Mouse (Mus musculus) hematopoietic stem cell, adult 5-6 weeks (primary cell): ENCODE measurements around the gene Mpp2. TPM values are rescaled to one million over a fixed set of nuclear protein-coding genes. Genes with fewer than 3 reads are reported as not detected.

ENCODE experiments used
- total RNA-seq: library from RNA; stranded (forward); fragments of 172-1452, 232-1000 nt; gene quantifications from 2 replicates; pipeline ENCODE4 v1.2.3, GENCODE M21; 2017

Mpp2 gene
- total RNA-seq, 1 experiment from 2014 or later: 4.1 TPM

Other genes starting within 250 kb of the Mpp2 start
- gene Meox1, start 194.1 kb downstream of the Mpp2 start, total RNA-seq: not detected in 2 replicates
- gene Sost, start 121.5 kb downstream of the Mpp2 start, total RNA-seq: not detected in 2 replicates
- not detected in 2 replicates for gene Cfap97d1, start 104.2 kb downstream of the Mpp2 start, total RNA-seq
- gene Dusp3, start 101.5 kb downstream of the Mpp2 start, total RNA-seq: 3.1 and 3.3 TPM in 2 replicates
- 0.19 and 0.40 TPM in 2 replicates for gene Mpp3, start 60.1 kb downstream of the Mpp2 start, total RNA-seq
- gene Cd300lg, start 47.0 kb downstream of the Mpp2 start, total RNA-seq: not detected in 2 replicates
- gene Ppy, start 12.8 kb upstream of the Mpp2 start, total RNA-seq: not detected in 2 replicates
- not detected in 2 replicates for gene Pyy, start 19.3 kb upstream of the Mpp2 start, total RNA-seq
- gene Nags, start 57.0 kb upstream of the Mpp2 start, total RNA-seq: 0.31 and 0.65 TPM in 2 replicates
- gene Tmem101, start 67.9 kb upstream of the Mpp2 start, total RNA-seq: 13.6 and 14.8 TPM in 2 replicates
- 50.5 and 74.3 TPM in 2 replicates for gene Lsm12, start 96.8 kb upstream of the Mpp2 start, total RNA-seq
- 27.8 and 42.7 TPM in 2 replicates for gene G6pc3, start 101.1 kb upstream of the Mpp2 start, total RNA-seq
- gene Hdac5, start 141.7 kb upstream of the Mpp2 start, total RNA-seq: 13.2 and 25.3 TPM in 2 replicates
- gene BC030867, start 160.4 kb upstream of the Mpp2 start, total RNA-seq: 3.6 and 4.9 TPM in 2 replicates
- gene Asb16, start 180.2 kb upstream of the Mpp2 start, total RNA-seq: 1.3 TPM in 1 of 2 replicates, not detected in the other
- gene Tmub2, start 196.4 kb upstream of the Mpp2 start, total RNA-seq: 23.1 and 32.1 TPM in 2 replicates
- gene Atxn7l3, start 208.1 kb upstream of the Mpp2 start, total RNA-seq: 24.4 and 26.5 TPM in 2 replicates
- 166 and 196 TPM in 2 replicates for gene Ubtf, start 231.2 kb upstream of the Mpp2 start, total RNA-seq